Mouse (Mus musculus) mesoderm, embryonic 11.5 days (tissue): Measurements from ENCODE around the gene Nanog.
"Not testable (repeated sequence)": the region's sequence is repeated elsewhere in the genome, so short reads cannot be mapped to it uniquely, and the experiment has no call there.

Experiments used
- DNase-seq: peaks from one replicate; pipeline ENCODE4 v3.0.0-alpha.2; 2012; ENCODE audit warnings: low read depth, low spot score

Nanog gene

DNA sequence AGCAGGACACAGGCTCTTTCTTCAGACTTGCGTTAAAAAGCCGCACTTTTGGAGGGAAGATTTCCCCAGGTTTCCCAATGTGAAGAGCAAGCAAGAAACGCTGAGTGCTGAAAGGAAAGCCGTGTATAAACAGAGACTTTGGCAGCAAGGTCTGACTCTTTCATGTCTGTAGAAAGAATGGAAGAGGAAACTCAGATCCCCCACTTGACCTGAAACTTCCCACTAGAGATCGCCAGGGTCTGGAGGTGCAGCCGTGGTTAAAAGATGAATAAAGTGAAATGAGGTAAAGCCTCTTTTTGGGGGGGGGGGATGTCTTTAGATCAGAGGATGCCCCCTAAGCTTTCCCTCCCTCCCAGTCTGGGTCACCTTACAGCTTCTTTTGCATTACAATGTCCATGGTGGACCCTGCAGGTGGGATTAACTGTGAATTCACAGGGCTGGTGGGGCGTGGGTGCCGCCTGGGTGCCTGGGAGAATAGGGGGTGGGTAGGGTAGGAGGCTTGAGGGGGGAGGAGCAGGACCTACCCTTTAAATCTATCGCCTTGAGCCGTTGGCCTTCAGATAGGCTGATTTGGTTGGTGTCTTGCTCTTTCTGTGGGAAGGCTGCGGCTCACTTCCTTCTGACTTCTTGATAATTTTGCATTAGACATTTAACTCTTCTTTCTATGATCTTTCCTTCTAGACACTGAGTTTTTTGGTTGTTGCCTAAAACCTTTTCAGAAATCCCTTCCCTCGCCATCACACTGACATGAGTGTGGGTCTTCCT is at the start of gene Nanog:
Nanog (plus strand) TSS at position 454 of the 765 bp plus-strand sequence.
- DNase-seq = no peak

DNA sequence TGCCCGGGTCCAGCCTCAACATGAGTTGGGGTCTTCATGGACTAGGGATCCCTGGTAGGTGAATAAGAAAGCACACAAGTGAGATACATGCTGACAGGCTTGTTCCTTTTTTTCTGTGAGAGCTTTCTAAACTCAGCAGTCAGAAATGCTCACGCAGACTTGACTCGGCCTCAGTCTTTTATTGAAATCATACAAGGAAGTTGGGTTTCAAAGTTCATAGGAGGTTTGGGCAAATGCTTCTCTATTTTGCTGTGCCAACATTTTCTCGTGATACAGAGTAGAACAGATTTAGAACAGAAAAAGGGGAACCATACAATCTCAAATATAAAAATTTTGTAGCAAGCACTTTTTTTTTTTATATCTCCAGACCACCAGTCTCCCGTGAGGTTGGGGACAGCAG is 49.7 kb upstream of the Nanog start:
- no peak for DNase-seq

DNA sequence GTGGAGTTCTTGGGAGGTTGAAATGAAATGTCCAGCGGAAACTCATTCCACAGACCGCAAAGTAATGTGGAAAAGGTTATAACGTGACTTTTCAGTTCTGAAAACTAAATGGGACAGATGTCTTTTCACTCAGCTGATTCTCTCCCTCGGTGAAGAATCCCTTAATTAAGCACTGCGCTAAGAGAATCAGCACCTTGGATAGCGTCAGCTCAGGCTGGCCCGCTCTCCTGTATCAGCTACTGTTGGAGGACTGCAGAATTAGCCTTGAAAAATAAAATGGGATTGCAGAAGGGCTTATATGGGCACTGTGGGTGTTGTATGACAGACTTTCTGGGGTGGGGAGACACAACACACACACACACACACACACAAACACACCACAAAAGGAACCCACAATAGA is 47.7 kb upstream of the Nanog start:
- DNase-seq = peak; percentile 63

DNA sequence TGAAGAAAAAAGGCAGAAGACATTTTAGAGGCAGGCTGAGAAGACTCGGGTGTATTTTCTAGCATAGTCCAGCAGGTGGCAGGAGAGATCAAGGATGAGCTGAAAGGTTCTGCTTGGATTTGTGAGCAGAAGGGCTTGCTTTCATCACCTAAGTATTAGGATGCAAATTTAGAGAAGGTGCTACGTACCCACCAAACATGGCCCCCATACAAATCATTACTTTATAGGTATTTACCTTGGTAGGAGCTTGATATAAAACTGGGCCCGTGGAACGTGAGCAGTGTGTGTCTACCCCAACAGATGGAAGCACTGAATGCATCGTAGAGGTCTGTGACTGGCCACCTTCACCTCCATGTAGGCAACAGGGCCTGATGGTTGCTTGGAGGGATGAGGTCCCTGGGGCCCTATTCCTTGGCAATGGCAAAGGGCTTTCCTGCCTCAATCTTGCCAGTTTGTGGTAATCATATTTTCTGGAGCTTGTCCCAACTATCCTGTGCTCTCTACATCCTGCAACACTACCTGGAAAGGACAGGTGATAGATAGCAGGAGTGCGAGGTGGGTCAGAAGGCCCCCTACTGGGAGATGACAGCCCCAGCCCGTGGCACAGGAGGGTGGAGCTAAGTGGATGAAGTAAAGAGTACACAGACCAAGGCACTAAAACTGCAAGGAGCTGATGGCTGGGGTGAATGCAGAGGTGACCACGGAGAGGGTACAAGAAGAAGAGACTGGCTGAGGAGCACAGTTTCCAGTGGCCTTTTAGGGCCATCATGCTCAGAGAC is 46.5 kb upstream of the Nanog start:
- peak; percentile 59 for DNase-seq

DNA sequence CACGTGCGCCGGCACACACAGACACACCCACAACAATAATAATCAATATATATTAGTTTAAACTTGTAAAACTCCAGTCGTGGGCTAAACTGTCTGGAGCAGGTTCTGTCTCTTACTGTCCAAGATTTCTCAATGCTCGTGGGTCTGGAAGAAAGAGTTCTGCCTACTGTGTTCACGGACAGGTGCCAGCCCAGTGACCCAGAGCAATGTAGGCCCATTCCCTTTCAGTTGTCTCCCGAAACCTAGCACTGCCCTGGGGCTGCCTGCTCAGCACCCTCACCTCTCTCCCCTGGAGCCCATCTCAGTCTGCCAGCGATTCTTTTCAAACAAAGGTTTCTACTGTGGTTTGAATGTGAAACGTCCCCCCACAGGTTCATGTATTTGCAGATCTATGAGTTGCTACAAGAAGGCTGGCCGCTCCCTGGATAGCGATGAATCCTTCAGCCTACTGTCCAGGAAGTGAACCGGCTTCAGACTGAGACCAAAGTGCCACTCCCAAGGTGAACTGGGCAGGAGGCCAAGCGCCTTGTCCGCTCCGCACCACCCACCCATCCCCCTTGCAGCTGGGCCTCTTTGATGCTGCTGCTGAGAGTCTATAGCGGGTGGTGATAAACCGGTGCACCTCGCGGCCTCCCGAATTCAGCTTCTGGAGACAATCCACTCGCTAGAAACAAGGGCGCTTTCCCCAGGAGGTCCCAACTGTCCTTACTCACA is 44.6 kb upstream of the Nanog start:
- no peak for DNase-seq

DNA sequence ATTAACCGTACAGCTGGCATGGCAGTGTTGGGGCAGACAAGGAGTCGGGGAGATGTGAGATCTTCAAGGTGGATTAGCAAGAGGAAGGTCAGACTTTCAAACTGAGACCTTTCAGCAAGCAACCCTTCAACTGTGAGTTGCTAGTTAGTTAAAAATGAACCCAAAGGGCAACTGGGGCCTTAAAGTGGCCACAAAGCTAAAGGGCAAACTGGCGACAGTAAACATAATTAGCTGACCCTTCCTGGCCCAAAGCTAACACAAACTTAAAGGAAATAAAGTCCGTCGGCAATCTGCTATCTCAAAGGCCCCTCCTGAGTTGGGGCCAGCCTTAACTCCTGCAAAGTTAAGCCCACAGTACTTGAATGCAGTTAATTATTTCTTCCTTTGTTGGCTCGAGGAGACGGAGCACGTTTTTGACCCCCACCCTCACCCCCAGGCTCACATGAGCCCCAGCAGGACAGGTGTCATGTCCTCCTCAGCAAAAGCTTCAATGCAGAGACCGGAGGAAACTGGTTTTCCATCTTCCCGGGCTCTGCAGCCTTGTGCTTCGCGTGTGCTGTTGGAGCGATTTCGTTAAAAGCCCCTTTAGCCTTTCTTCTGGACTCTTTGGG is 43.6 kb upstream of the Nanog start:
- DNase-seq = no peak

DNA sequence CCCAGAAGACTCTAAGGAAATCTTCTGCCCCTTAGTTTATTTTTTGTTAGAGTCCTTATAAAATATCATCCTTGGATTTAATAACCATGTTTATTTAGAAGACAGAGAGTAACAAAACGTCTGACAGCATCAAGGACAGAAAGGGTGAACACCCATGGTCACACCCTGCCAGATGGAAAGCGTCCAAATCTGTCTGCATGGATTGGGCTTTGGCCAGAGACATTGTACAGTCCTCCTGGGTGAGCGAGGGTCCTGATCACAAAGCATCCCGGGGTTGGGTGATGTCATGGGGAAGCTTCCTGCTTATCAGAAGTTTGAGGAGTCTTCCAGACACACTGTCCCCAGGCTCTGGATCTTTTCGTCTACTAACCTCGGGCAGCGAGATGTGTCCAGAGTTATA is 41.4 kb upstream of the Nanog start:
- no peak for DNase-seq

DNA sequence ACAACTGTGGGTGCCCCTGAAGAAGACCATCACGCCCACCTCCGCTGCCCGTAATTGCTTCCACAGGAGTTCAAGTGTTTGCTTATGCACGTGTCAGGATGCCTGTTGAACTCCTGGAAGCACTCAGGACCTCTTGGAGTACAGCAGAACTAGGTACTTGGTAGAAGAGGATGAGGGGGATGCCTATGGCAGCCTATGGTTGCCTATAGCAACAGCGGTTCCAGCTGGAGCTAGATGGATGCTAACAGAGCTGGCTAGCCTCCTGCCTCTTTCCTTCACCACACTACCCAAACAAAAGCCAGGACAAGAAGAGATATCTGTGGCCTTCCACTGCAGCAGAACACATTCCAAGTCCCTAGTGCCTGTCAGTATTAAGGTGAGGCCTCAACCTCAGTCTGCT is 39.6 kb upstream of the Nanog start:
- DNase-seq = no peak

DNA sequence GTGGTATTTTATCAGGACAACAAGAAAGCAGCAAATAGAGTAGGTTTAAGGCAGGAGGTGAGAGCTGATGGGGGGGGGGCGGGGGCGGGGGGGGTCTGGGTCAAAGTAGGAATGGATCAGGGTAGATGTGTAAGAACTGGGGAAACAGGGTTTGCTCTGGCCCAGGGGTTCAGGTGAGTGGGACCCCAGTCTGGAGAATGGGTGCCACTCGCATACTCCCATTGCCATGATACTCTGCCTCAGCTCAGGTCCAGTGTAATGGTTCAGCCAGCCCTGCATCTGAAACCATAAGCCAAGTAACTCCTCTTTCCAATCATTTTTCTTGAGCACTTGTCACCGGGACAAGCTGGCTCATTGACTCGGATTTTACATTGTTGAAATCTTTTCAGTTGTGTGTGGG is 38.5 kb upstream of the Nanog start:
- no peak for DNase-seq

DNA sequence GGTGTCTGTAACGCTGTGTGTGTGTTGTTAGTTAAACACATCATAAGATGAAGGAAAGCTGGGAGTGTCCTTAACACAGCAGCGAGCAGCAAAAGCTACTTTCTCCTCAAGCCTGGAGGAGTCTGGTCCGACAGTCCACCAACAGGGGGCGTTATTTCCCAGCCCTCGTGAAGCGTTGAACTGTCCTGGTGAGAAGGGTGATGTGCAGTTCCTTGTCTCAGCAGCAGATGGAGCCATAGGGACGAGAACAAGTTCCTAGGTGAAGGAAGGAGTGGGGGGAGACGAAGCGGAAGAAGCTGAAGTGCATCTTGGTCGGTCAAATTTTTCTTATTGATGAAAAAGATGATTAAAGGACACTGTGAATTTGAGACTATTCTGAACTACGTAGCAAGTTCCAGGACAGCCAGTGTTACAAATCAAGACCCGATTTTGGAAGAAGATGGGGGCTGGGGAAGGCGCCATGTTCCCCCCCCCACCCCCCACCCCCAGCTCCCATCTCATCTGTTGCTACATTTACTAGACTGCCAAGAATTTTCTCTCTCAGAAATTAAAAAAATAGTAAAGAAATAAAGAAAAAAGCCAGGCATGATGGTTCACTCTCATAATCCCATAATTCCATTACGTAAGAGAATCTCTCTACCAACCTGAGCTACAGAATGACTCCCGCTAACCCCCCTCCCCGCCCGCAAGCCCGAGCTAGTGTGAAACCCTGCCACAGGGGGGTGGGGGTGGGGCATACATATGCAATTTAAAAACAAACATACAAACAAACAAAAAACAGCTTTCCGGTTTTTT is 37.7 kb upstream of the Nanog start:
- DNase-seq = peak; percentile 97

DNA sequence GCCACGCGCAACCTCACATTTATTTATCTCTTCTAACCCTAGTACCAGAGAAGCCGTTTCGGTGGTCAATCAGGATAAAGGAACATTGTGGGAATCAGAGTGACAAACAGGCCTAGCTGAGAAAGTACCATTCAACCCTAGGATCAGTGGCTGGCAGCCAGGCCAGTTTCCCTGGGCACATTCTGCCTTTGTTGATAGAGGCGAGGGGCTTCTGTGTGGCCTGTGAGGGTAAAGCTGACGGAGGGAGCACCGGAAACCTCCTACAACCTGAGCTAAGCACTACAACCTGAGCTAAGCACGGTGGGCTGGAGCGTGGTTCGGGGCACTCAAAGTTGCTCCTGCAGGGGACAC is 37.1 kb upstream of the Nanog start:
- DNase-seq = no peak

DNA sequence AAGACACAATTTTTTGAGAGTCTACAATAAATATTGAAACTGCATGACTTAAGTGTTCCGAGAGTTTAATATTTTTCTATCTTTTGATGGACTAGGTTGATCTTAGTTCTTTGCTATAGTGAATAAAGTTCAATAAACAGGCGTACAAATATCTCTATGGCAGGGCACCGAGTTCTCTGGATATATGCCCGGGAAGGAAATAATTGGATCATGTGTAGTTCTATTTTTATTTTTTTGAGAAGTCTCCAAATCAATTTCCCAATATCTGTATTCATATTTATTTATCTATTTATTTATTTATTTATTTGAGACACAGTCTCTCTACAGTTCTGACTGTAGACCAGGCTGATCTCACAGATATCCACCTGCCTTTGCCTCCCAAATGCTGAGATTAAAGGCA is 36.4 kb upstream of the Nanog start:
- DNase-seq = no peak

DNA sequence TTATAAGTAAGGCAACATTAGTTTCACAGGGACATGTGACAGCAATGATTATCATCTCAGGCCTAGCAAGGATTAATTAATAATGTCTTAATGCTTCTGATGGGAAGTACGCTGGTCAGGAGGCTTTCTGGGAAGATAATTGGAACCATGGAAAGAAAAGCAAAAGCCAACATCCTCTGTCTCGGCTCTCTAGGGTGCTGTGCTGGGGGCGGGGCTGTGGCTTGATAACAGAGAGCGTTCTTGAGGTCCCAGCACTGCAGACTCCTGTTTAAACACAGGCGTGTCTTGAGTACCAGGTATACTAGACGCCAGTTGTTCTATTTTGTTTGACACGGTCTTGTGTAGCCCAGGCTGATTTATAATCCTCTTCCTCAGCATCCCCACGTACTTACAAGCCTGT is 34.5 kb upstream of the Nanog start:
- DNase-seq = no peak

DNA sequence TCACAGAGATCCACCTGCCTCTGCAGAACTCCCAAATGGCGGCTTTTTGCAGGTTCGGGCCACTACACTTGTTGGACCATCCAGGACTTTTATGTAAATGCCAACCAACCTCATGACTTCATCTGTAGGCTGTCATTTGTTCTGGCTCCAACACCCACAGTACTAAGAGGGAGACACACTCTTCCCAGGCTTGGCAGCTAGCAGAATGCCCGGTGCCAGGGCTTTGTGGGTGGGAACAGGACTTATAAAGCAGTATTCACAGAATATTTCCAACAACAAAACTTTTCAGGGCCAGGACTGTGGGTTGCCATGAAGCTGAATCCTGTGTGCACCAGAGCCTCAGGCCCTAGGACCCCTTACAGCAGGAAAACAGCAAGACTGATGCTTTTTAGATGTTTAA is 24.6 kb upstream of the Nanog start:
- DNase-seq = no peak

DNA sequence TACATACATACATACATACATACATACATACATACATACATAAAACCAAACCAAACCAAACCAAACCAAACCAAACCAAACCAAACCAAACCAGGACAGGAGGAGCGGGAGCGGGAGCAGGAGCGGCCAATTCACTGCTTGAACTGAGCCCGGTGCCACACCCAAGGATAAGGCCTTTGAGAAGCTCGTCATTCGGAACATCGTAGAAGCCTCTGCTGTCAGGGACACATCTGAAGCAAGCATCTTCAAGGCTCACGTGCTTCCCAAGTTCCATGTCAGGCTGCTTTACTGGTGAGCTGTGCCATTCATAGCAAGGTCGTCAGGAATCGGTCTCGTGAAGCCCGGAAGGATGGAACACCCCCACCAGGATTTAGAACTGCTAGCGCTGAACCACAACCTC is 20.6 kb upstream of the Nanog start:
- no peak for DNase-seq

DNA sequence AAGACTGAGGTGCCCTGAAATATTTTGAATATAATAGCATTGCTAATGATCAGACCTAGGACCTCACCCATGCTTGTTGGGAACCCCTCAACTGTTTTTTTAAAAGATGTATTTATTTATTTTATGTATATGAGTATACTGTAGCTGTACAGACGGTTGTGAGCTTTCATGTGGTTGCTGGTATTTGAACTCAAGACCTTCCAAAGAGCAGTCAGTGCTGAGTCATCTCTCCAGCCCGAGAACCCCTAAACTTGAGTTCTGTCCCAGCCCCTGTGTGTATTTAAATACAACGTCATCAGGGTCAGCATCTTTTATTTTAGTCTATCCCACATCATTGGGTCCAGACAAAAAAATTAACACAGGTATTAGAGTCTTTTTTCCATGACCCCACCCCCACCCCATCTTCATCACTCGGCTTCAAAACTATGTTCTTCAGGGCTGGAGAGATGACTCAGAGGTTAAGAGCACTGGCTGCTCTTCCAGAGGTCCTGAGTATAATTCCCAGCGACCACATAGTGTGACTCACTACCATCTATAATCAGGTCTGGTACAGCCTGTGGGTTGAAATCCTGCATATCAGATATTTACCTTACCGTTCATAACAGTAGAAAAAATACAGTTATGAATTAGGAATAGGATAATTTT is 17.8 kb upstream of the Nanog start:
- DNase-seq = no peak

DNA sequence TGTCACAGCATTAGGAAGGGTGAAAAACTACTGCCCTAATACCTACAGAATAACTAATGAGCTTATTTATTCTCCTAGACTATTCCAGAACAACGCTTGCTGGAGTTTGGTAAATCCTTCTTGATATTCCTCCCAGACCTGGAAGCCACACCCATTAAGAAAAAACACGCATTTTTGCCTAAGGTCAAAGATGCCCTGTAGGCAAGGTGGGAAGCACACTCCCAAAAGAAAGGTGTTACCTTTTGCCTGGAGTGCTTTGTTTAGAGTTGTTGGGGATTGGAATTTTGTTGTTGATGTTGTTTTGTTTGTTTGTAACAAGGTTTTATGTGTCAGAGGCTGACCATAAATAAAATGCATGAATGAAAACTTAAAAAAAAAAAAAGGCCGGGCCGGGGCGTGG is 17.2 kb upstream of the Nanog start:
- DNase-seq = no peak

DNA sequence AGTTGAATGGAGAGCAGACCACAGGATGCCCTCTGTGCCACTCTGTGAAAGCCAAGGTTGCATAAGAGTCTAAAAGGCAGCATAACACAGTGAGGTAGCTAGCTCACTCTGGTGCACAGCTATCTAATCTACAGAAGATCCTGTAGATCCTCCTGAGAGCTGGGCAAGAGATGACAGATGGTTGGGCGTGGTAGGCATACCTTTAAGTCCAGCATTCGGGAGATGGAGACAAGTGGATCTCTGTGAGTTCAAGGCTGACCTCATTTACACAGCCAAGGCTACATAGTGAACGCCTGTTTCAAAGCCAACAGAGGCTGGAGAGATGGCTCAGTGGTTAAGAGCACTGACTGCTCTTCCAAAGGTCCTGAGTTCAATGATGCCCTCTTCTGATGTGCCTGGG is 11.9 kb upstream of the Nanog start:
- no peak for DNase-seq

DNA sequence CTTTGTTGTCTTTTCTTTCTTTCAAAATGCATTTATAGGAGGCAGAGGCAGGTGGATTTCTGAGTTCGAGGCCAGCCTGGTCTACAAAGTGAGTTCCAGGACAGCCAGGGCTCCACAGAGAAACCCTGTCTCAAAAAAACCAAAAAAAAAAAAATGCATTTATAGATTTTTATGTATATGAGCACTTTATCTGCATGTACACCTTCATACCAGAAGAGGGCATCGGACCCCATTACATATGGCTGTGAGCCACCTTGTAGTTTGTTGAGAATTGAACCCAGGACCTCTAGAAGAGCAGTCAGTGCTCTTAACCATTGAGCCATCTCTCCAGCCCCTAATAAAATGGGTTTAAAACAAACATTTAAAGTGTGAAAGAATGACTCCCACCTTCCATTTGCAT is 7.7 kb upstream of the Nanog start:
- DNase-seq = not testable (repeated sequence)

DNA sequence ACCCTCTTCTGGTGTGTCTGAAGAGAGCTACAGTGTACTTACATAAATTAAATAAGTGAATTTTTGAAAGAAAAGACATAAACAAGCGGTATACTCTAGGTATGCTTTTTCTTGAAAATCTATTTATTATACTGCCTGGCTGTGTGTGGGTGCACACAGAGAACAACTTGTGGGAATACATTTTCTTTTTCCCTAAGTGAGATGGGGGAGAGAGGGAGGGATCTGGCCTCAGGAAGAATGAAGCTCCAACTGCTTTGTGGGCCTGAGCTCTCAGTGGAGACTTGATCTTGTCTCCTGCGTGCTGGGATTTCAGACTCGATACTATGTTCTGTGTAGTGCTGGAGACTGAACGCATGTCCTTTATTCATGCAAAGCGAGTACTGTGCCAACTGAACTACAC is 5.5 kb upstream of the Nanog start:
- DNase-seq = no peak
